Mouse (Mus musculus) ES-Bruce4 (cell line): Measurements from ENCODE around the gene Mboat1.

ENCODE experiments used
- CTCF ChIP-seq: IDR thresholded peaks from one replicate; pipeline ENCODE4 v1.8.1; 2011; ENCODE audit warnings: low read depth, low read length
- EP300 ChIP-seq: IDR thresholded peaks from 2 replicates; pipeline ENCODE4 v1.6.1; 2011; ENCODE audit warnings: low read depth, low read length; ENCODE audit not compliant: insufficient read depth
- POLR2A ChIP-seq: IDR thresholded peaks from one replicate; pipeline ENCODE4 v1.8.1; 2011; ENCODE audit warnings: low read length; ENCODE audit not compliant: insufficient read depth

DNA sequence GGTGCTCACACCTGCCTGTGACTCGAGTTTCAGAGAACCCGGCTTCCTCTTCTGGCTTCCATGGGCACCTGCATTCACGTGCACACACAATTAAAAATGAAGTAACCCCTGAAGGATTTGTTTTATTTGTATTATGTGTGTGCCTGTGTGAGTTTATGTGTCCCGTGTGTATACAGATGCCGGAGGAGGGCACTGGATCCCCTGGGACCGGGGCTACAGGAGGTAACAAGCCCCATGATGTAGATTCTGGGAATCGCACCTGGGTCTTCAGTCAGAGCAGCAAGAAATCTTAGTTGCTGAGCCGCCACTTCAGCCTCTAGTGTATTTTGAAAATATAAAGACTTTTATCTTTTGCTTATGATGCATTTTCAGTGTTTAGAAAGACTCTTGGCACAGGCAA, 60.4 kb downstream of the Mboat1 start:
- no peak for TF ChIP-seq CTCF
- no peak for TF ChIP-seq EP300
- TF ChIP-seq POLR2A = no peak
